19 mouse cellular contexts compared by ENCODE assay signal in the genomic region with DNA sequence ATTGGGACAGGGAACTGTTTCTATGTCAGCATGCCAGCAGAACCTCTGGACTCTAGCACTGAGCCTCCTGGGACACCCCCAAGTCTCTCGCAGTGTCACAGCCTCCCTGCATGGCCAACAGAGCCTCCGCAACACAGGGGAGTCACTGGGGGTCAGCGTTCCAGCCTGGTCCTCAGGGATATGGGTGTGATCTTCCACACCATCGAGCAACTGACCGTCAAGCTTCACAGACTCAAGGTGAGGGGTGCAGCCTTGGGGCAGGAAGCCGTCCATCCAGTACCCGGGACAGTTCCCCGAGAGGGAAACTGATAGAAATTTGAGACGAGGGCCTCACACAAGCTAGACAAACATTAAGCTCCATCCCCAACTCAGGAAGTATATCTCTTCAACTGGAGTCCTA. TPM values are rescaled to one million over a fixed set of nuclear protein-coding genes. Genes with fewer than 3 reads are reported as not detected.
"Had no signal": no experiment of that assay in that cellular context is flagged by ENCODE, and none has a peak within 500 bp of the region (broad histone marks: within the 10 kb centered on the region; RNA-seq: fewer than 3 reads in every experiment).

No protein-coding gene starts in this region.

- H3K9me3 ChIP-seq: midbrain, embryonic 10.5 days; midbrain, embryonic 12.5 days; neural tube, embryonic 13.5 days; neural tube, embryonic 15.5 days had no signal

- H3K4me3 ChIP-seq: midbrain, embryonic 10.5 days; midbrain, embryonic 12.5 days; myocyte; neural tube, embryonic 13.5 days; neural tube, embryonic 15.5 days had no signal

- H3K4me1 ChIP-seq: midbrain, embryonic 10.5 days; midbrain, embryonic 12.5 days; neural tube, embryonic 13.5 days; neural tube, embryonic 15.5 days had no signal

- H3K4me2 ChIP-seq: lung, embryonic 14.5 days; midbrain, embryonic 12.5 days; neural tube, embryonic 13.5 days; neural tube, embryonic 15.5 days had no signal

- ATAC-seq: midbrain, embryonic 16.5 days had no signal

- H3K9ac ChIP-seq: lung, embryonic 14.5 days; midbrain, embryonic 12.5 days; neural tube, embryonic 13.5 days; neural tube, embryonic 15.5 days had no signal

- DNase-seq: lung, adult 18-20 months; lung, embryonic 14.5 days; lung, postnatal 10 days; lung, postnatal 4 days; midbrain, embryonic 14.5 days; retina, postnatal 1 day; right cerebral cortex, adult 18-20 months; right cerebral cortex, postnatal 25 days; right cerebral cortex, postnatal 4 days; spleen, adult 18-20 months; thymus, adult 18-20 months; thymus, postnatal 14 days; thymus, postnatal 36 days had no signal

- H3K27me3 ChIP-seq: midbrain, embryonic 12.5 days; neural tube, embryonic 13.5 days; neural tube, embryonic 15.5 days had no signal

- H3K27ac ChIP-seq: midbrain, embryonic 10.5 days; midbrain, embryonic 12.5 days; neural tube, embryonic 13.5 days; neural tube, embryonic 15.5 days had no signal

RNA-seq across cellular contexts. Expression of gene Ntrk1, which starts 59.6 kb away (rescaled TPM):
- polyA plus RNA-seq: myocyte had no signal
